Mouse (Mus musculus): ENCODE data around the gene Ifi27. TPM values are rescaled to one million over a fixed set of nuclear protein-coding genes. Genes with fewer than 3 reads are reported as not detected.
"Not testable (repeated sequence)": the region's sequence is repeated elsewhere in the genome, so short reads cannot be mapped to it uniquely, and the experiment has no call there.

Ifi27 gene
- polyA plus RNA-seq, 1 experiment from 2014 or later, result 38.0 TPM

- ATAC-seq (replicated peaks; ENCODE audit: insufficient number of reproducible peaks, insufficient read depth, low FRiP score, low read depth), result no peak
- Histone ChIP-seq H3K27me3 (no peaks in the 10 kb centered on the region), H3K9ac (peak overlapping the region; percentile 93), H3K9me3 (replicated peaks) (no peaks in the 10 kb centered on the region), H3K4me3 (peak overlapping the region; percentile 93), H3K4me1 (replicated peaks) (peaks cover 28% of the 10 kb centered on the region), H3K4me2 (peak overlapping the region; percentile 71), H3K27ac (peak overlapping the region; percentile 64; the same call in 1 of the 2 replicates), H3K36me3 (peaks cover 7% of the 10 kb centered on the region; the same call in 1 of the 2 replicates)
- WGBS, result 8% methylated on average over 33 of the region's 33 CpGs
These were observed 8.8 kb upstream of the Ifi27 start for GRCm38 (mm10) chr12:103425016-103425728.

GRCm38 (mm10) chr12:103425729-103426470, 8.1 kb upstream of the Ifi27 start, which contains the start of gene Ddx24:
Gene Ddx24, minus strand, starts transcription at chr12:103425830.
- under 1% methylated on average over 33 of the region's 33 CpGs for WGBS
- H3K27me3 ChIP-seq, result no peaks in the 10 kb centered on the region
- H3K4me2 ChIP-seq, result peak within 1 kb of the TSS; percentile 71

GRCm38 (mm10) chr12:103426710-103427109, 7.3 kb upstream of the Ifi27 start:
- Histone ChIP-seq H3K4me1 (replicated peaks) (peaks cover 21% of the 10 kb centered on the region), H3K4me3 (no peak overlapping the region), H3K27me3 (no peaks in the 10 kb centered on the region), H3K9ac (no peak overlapping the region), H3K4me2 (no peak overlapping the region), H3K27ac (no peak overlapping the region), H3K36me3 (peaks cover 2% of the 10 kb centered on the region; the same call in 1 of the 2 replicates), H3K9me3 (replicated peaks) (no peaks in the 10 kb centered on the region)
- WGBS, result 84% methylated on average over 7 of the region's 7 CpGs
- no peak for ATAC-seq (replicated peaks; ENCODE audit: insufficient number of reproducible peaks, insufficient read depth, low FRiP score, low read depth)

More at GRCm38 (mm10) chr12:103425729-103426470, 8.1 kb upstream of the Ifi27 start, which contains the start of gene Ddx24:
- Histone ChIP-seq H3K27ac (peak within 1 kb of the TSS; percentile 64; the same call in 1 of the 2 replicates), H3K4me3 (peak within 1 kb of the TSS; percentile 93), H3K4me1 (replicated peaks) (peaks cover 28% of the 10 kb centered on the region), H3K9ac (peak within 1 kb of the TSS; percentile 93), H3K9me3 (replicated peaks) (no peaks in the 10 kb centered on the region), H3K36me3 (peaks cover 7% of the 10 kb centered on the region; the same call in 1 of the 2 replicates)
- peak; percentile 100 for ATAC-seq (replicated peaks; ENCODE audit: insufficient number of reproducible peaks, insufficient read depth, low FRiP score, low read depth)

GRCm38 (mm10) chr12:103433430-103433829, 581 bp upstream of the Ifi27 start:
- Histone ChIP-seq H3K27me3 (no peaks in the 10 kb centered on the region), H3K27ac (no peak overlapping the region; the same call in 1 of the 2 replicates)
- WGBS, result 68% methylated on average over 2 of the region's 2 CpGs

GRCm38 (mm10) chr12:103434861-103435260, 850 bp downstream of the Ifi27 start:
- H3K4me3 ChIP-seq, result peak overlapping the region; percentile 37
- ATAC-seq (replicated peaks; ENCODE audit: insufficient number of reproducible peaks, insufficient read depth, low FRiP score, low read depth), result no peak

More at GRCm38 (mm10) chr12:103433430-103433829, 581 bp upstream of the Ifi27 start:
- H3K4me3 ChIP-seq, result no peak overlapping the region
- ATAC-seq (replicated peaks; ENCODE audit: insufficient number of reproducible peaks, insufficient read depth, low FRiP score, low read depth), result no peak
- H3K9me3 ChIP-seq (replicated peaks), result no peaks in the 10 kb centered on the region
- no peak overlapping the region for H3K4me2 ChIP-seq
- H3K4me1 ChIP-seq (replicated peaks), result no peaks in the 10 kb centered on the region; the same call in 1 of the 2 replicates
- H3K9ac ChIP-seq, result no peak overlapping the region
- no peaks in the 10 kb centered on the region for H3K36me3 ChIP-seq

GRCm38 (mm10) chr12:103437601-103438000, 3.6 kb downstream of the Ifi27 start:
- H3K27ac ChIP-seq, result no peak overlapping the region
- ATAC-seq (replicated peaks; ENCODE audit: insufficient number of reproducible peaks, insufficient read depth, low FRiP score, low read depth), result no peak
- no peaks in the 10 kb centered on the region for H3K9me3 ChIP-seq (replicated peaks)
- H3K36me3 ChIP-seq, result no peaks in the 10 kb centered on the region
- 86% methylated on average over 1 of the region's 1 CpGs for WGBS
- no peak overlapping the region for H3K4me3 ChIP-seq
- no peak overlapping the region for H3K4me2 ChIP-seq
- H3K4me1 ChIP-seq (replicated peaks), result no peaks in the 10 kb centered on the region; the same call in 1 of the 2 replicates
- no peaks in the 10 kb centered on the region for H3K27me3 ChIP-seq
- no peak overlapping the region for H3K9ac ChIP-seq

More at GRCm38 (mm10) chr12:103434861-103435260, 850 bp downstream of the Ifi27 start:
- H3K36me3 ChIP-seq, result no peaks in the 10 kb centered on the region
- H3K4me1 ChIP-seq (replicated peaks), result no peaks in the 10 kb centered on the region; the same call in 1 of the 2 replicates
- peak overlapping the region; percentile 48 for H3K4me2 ChIP-seq
- H3K27ac ChIP-seq, result peak overlapping the region; percentile 47; the same call in 1 of the 2 replicates
- H3K27me3 ChIP-seq, result no peaks in the 10 kb centered on the region
- H3K9ac ChIP-seq, result no peak overlapping the region
- no peaks in the 10 kb centered on the region for H3K9me3 ChIP-seq (replicated peaks)

- Histone ChIP-seq H3K36me3 (no peaks in the 10 kb centered on the region), H3K4me3 (no peak within 1 kb of the TSS), H3K9ac (no peak within 1 kb of the TSS), H3K27me3 (no peaks in the 10 kb centered on the region), H3K4me1 (replicated peaks) (no peaks in the 10 kb centered on the region), H3K27ac (no peak within 1 kb of the TSS), H3K4me2 (no peak within 1 kb of the TSS), H3K9me3 (replicated peaks) (no peaks in the 10 kb centered on the region)
- no peak for ATAC-seq (replicated peaks; ENCODE audit: insufficient number of reproducible peaks, insufficient read depth, low FRiP score, low read depth)
- WGBS, result 50% methylated on average over 3 of the region's 3 CpGs
These were observed 9.5 kb downstream of the Ifi27 start, which contains the start of gene Ifi27l2a for GRCm38 (mm10) chr12:103443524-103443923. Gene Ifi27l2a, minus strand, starts transcription at chr12:103443680.

GRCm38 (mm10) chr12:103444261-103444660, 10.2 kb downstream of the Ifi27 start:
- H3K4me3 ChIP-seq; H3K4me1 ChIP-seq (replicated peaks); H3K9ac ChIP-seq; H3K27me3 ChIP-seq; ATAC-seq (replicated peaks; ENCODE audit: insufficient number of reproducible peaks, insufficient read depth, low FRiP score, low read depth); H3K27ac ChIP-seq; H3K9me3 ChIP-seq (replicated peaks); H3K36me3 ChIP-seq; H3K4me2 ChIP-seq: not testable (repeated sequence)
- WGBS, result 23% methylated on average over 6 of the region's 7 CpGs

GRCm38 (mm10) chr12:103445060-103445459, 11.0 kb downstream of the Ifi27 start:
- no peaks in the 10 kb centered on the region for H3K4me1 ChIP-seq (replicated peaks)
- no peak for ATAC-seq (replicated peaks; ENCODE audit: insufficient number of reproducible peaks, insufficient read depth, low FRiP score, low read depth)
- H3K4me2 ChIP-seq, result no peak overlapping the region
- H3K36me3 ChIP-seq, result no peaks in the 10 kb centered on the region
- no peak overlapping the region for H3K27ac ChIP-seq
- no peak overlapping the region for H3K9ac ChIP-seq
- H3K27me3 ChIP-seq, result no peaks in the 10 kb centered on the region
- no peak overlapping the region for H3K4me3 ChIP-seq
- no peaks in the 10 kb centered on the region for H3K9me3 ChIP-seq (replicated peaks)
- 79% methylated on average over 3 of the region's 3 CpGs for WGBS

- no peak overlapping the region for H3K4me2 ChIP-seq
- no peaks in the 10 kb centered on the region for H3K4me1 ChIP-seq (replicated peaks)
- no peaks in the 10 kb centered on the region for H3K36me3 ChIP-seq
- no peak overlapping the region for H3K9ac ChIP-seq
- no peak overlapping the region for H3K27ac ChIP-seq
- H3K9me3 ChIP-seq (replicated peaks), result no peaks in the 10 kb centered on the region
- no peak overlapping the region for H3K4me3 ChIP-seq
- no peak for ATAC-seq (replicated peaks; ENCODE audit: insufficient number of reproducible peaks, insufficient read depth, low FRiP score, low read depth)
- H3K27me3 ChIP-seq, result 0 out of 2 replicates have a peak, but pooled peaks cover 2% of the 10 kb centered on the region
These were observed 19.4 kb downstream of the Ifi27 start for GRCm38 (mm10) chr12:103453361-103453760.

- no CpG with 5 or more reads among the region's 1 CpGs for WGBS
- not testable (repeated sequence) for H3K27ac ChIP-seq; H3K9me3 ChIP-seq (replicated peaks); H3K9ac ChIP-seq; ATAC-seq (replicated peaks; ENCODE audit: insufficient number of reproducible peaks, insufficient read depth, low FRiP score, low read depth); H3K27me3 ChIP-seq; H3K4me3 ChIP-seq; H3K36me3 ChIP-seq; H3K4me1 ChIP-seq (replicated peaks); H3K4me2 ChIP-seq
These were observed 22.7 kb downstream of the Ifi27 start for GRCm38 (mm10) chr12:103456727-103457126.

Data from heart, embryonic 15.5 days (tissue).